Mouse (Mus musculus) hindbrain, embryonic 14.5 days (tissue): ENCODE measurements around the gene Phrf1. TPM values are rescaled to one million over a fixed set of nuclear protein-coding genes. Genes with fewer than 3 reads are reported as not detected.

Experiments
- ATAC-seq: fragments of 200-750 bp; cut with Nextera tagmentation; 2 replicates; pipeline ENCODE4 v1.8.0; 2017; ENCODE audit warnings: moderate number of reproducible peaks, mild to moderate bottlenecking, moderate TSS enrichment, moderate library complexity; ENCODE audit not compliant: low FRiP score
- DNase-seq: peaks from one replicate; pipeline ENCODE4 v3.0.0-alpha.2; 2015; ENCODE audit warnings: low spot score
- H3K27ac ChIP-seq: fragments of 300-500 bp; sonication (generic); 2 replicates; pipeline ENCODE4 v1.5.1; 2014; ENCODE audit warnings: mild to moderate bottlenecking, moderate library complexity
- H3K27me3 ChIP-seq: fragments of 300-500 bp; sonication (generic); 2 replicates; pipeline ENCODE4 v1.6.1; 2014; ENCODE audit warnings: mild to moderate bottlenecking, low read length, mixed read lengths; ENCODE audit not compliant: control insufficient read depth, insufficient read depth
- H3K36me3 ChIP-seq: fragments of 300-500 bp; sonication (generic); replicated peaks from 2 replicates; pipeline ENCODE4 v1.6.1; 2014; ENCODE audit not compliant: control insufficient read depth, insufficient read depth
- H3K4me1 ChIP-seq: fragments of 300-500 bp; sonication (generic); replicated peaks from 2 replicates; pipeline ENCODE4 v1.6.1; 2014; ENCODE audit warnings: antibody characterized with exemption, low read length, mixed read lengths; ENCODE audit not compliant: control insufficient read depth, insufficient read depth
- H3K4me2 ChIP-seq: fragments of 300-500 bp; sonication (generic); replicated peaks from 2 replicates; pipeline ENCODE4 v1.6.1; 2014; ENCODE audit warnings: mild to moderate bottlenecking, moderate library complexity
- H3K4me3 ChIP-seq: fragments of 300-500 bp; sonication (generic); replicated peaks from 2 replicates; pipeline ENCODE4 v1.5.1; 2014; ENCODE audit warnings: mild to moderate bottlenecking, low read length
- H3K9ac ChIP-seq: fragments of 300-500 bp; sonication (generic); 2 replicates; pipeline ENCODE4 v1.6.1; 2014
- H3K9me3 ChIP-seq: fragments of 300-500 bp; sonication (generic); 2 replicates; pipeline ENCODE4 v1.6.1; 2016; ENCODE audit warnings: low read length; ENCODE audit not compliant: control insufficient read depth
- WGBS: fragments of 180-500 bp; shearing (Covaris S2); extraction: QIAGEN DNeasy Blood & Tissue Kit; methylation state at CpG from one replicate; pipeline ENCODE4 v1.1.7; 2014; 5-methylcytosine and 5-hydroxymethylcytosine counted together
- polyA plus RNA-seq: library from polyadenylated mRNA; unstranded; fragments of >200 nt; fragmentation: Nextera tagmentation; extraction: Ambion mirVana; gene quantifications from 2 replicates; pipeline ENCODE4 v1.2.1, GENCODE M21; 2014

The Phrf1 gene
- polyA plus RNA-seq, 1 experiment from 2014 or later: 63.5 TPM

DNA sequence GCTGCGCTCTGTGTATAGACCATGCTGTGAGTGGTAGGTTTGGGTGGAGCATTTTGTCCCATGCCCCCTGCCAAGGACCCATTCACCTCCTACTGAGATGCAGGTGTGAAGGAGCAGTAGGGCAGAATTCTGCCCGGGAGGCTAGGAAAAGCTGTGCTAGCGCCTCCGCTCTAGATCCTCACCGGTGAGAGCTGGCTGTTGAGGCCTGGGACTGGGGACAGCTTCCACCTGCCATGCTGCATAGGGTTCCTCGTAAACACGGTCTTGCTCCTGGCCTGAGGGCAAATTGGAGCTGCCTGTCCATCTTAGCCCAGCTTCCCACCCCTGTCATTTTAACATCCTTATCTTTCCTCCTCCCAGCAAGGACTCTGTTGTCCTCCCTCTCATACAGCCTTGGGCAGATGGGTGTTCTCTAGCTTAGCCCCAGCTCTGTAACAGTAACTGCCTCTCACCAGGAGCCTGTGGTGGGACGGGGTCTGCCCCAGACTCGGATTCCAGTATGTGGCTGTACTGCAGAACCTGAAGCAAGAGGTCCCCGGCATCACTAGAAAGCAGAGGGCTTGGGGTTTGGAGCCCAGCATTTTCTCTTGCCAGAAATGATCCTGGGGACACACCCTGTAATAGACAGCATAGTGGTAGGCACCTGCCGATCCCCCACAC lies 35.6 kb downstream of the Phrf1 start:
- Histone ChIP-seq H3K9ac (no peak overlapping the region), H3K4me1 (0 out of 2 replicates have a peak, but pooled peaks cover 7% of the 10 kb centered on the region), H3K27ac (no peak overlapping the region), H3K4me2 (no peak overlapping the region), H3K36me3 (peaks cover 54% of the 10 kb centered on the region), H3K27me3 (no peaks in the 10 kb centered on the region), H3K9me3 (no peaks in the 10 kb centered on the region), H3K4me3 (no peak overlapping the region)
- WGBS: 77% methylated on average over 11 of the region's 11 CpGs
- ATAC-seq: no peak
- DNase-seq: no peak

DNA sequence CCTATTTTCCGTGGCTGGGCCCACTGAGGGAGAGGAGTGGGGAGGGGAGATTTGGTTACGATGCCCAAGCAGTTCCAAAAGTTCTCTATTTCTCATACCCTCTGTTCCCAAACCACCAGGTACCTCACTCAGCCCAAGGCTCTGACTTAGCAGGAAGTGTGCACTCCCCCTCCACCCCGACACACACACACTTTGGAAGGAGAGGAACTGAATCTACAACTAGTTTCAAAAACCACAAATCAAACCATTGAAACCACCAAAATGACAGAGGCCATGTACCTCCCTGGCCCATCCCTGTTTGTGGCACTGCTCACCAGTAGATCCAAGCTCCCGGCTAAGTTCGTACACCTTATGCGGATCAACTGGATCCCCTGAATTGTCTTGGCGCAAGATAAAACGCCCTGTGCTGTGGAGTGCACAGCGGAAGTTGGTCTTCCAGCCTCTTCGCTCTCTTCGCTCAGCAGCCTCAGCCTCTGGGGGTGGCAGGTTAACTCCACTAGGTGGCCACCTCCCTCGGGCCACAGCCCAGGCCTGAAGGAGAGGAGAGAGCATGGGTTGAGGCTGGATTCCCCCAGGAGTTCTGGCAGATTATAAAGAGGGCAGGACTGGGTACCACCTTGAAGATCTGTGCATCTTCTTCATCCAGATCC lies 36.3 kb downstream of the Phrf1 start:
- H3K9ac ChIP-seq: no peak overlapping the region
- H3K27ac ChIP-seq: no peak overlapping the region
- H3K36me3 ChIP-seq: peaks cover 47% of the 10 kb centered on the region
- no peak overlapping the region for H3K4me2 ChIP-seq
- WGBS: 40% methylated on average over 12 of the region's 12 CpGs
- H3K27me3 ChIP-seq: no peaks in the 10 kb centered on the region
- ATAC-seq (0 out of 2 replicates have a peak, but pooled peaks have one; percentile 60), DNase-seq (no peak)
- no peaks in the 10 kb centered on the region for H3K9me3 ChIP-seq
- H3K4me3 ChIP-seq: no peak overlapping the region
- 0 out of 2 replicates have a peak, but pooled peaks cover 7% of the 10 kb centered on the region for H3K4me1 ChIP-seq

DNA sequence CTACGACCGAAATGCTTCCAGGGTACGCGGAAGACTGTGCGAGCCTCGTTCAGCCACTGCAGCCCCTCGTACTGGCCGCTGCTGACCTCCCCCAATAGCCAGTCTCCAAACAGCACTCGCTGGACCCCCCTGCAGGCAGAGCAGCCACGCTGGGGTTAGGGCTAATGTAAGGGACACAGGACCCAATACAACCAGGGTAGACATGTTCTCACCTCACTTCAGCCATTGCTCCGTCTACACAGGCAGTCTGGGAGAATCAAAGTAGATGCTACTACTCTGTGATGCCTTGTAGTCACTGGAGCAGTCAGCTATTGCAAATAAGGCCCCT lies 36.8 kb downstream of the Phrf1 start:
- ATAC-seq: no peak
- H3K9ac ChIP-seq: peak overlapping the region; percentile 33; the same call in 1 of the 2 replicates
- H3K36me3 ChIP-seq: peaks cover 42% of the 10 kb centered on the region
- WGBS: 37% methylated on average over 11 of the region's 11 CpGs
- H3K27me3 ChIP-seq: no peaks in the 10 kb centered on the region
- H3K27ac ChIP-seq: no peak overlapping the region
- no peaks in the 10 kb centered on the region for H3K9me3 ChIP-seq
- peak overlapping the region; percentile 49 for H3K4me2 ChIP-seq
- DNase-seq: no peak
- no peak overlapping the region for H3K4me3 ChIP-seq
- H3K4me1 ChIP-seq: 0 out of 2 replicates have a peak, but pooled peaks cover 7% of the 10 kb centered on the region

DNA sequence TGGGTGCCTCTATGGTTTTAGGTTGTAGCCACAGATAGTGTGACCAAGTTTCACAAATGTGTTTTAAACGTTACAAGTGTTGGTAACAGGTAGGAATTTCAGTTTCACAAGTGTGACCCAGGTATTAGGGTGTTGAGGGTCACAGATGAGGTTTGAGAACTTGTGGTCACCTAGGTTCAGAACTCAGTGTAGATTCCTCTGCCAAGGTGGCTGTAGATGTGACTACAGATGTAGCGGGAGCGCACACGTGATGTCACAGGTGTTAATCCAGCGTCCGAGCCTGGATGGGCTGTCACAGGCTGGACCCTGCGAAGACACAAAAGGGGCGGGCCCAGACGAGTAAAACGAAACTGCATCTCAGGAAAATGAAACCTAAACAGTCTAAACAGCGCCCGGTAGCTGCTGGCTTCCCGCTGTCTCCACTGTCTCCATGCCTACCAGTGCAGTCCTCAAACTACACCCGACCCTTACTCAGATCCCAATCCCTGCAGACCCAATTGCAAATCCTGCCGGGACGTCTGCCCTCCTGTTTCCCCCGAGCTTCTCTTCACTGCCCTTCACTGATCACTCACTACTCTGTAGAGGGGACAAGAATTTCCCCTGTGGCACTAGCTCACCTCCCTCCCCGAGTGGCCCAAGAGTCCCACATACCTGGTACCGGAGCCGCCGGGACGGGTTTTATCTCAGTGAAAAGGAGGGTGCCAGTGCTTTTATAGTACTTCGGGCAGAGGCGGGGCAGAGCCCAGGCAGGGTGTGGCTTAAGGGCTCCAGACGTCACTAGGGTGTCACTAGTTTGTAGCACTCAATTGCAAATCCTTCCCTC lies 37.4 kb downstream of the Phrf1 start, which contains the start of gene Irf7:
Gene Irf7 (minus strand): TSS at position 743 of the 823 bp plus-strand sequence.
- Histone ChIP-seq H3K4me3 (peak within 1 kb of the TSS; percentile 22), H3K36me3 (peaks cover 36% of the 10 kb centered on the region), H3K27me3 (no peaks in the 10 kb centered on the region), H3K4me2 (peak within 1 kb of the TSS; percentile 49), H3K9me3 (no peaks in the 10 kb centered on the region), H3K9ac (peak within 1 kb of the TSS; percentile 33; the same call in 1 of the 2 replicates), H3K4me1 (0 out of 2 replicates have a peak, but pooled peaks cover 7% of the 10 kb centered on the region), H3K27ac (no peak within 1 kb of the TSS)
- DNase-seq (no peak), ATAC-seq (peak; percentile 49; the same call in 1 of the 2 replicates)
- 18% methylated on average over 25 of the region's 25 CpGs for WGBS

DNA sequence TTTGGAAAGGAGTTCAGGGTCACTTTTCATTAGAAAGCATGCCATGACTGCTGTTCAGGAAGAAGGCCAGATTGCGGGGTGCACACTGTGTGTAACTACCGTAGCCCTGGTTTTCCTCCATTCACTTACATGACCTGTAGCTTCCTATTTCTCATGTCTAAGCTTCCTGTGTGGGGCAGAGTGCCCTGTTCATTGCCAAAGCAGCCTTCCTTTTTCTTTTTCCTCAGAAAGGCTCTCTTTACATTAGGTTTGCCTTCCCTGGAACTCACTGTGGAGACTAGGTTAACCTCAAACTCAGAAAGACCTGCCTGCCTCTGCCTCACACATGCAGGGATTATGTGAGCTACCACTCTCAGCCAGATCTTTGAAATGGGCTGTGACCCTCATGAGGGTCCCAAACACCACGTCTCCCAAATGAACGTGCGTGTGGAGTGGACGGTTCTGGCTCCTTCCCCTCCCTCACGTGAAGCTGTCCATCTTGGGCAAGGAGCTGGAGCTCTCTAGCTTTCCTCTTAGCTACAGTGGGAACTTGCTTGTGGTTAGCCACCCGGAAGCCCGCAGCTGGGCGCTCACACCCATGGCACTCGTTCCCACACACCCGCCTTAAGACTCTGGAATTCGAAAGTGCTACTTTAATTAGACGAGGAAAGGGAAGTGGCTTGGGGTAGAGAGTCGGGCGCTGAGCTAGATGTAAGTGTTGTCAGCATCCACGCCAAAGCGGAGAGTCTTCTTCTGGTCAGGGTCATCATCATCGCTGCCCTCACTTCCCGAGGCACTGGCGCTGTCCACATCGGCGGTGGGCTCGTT lies 40.1 kb downstream of the Phrf1 start:
- H3K4me3 ChIP-seq: no peak overlapping the region
- H3K36me3 ChIP-seq: peaks cover 9% of the 10 kb centered on the region
- H3K9ac ChIP-seq: no peak overlapping the region
- 0 out of 2 replicates have a peak, but pooled peaks cover 7% of the 10 kb centered on the region for H3K4me1 ChIP-seq
- no peak for DNase-seq
- WGBS: 77% methylated on average over 24 of the region's 24 CpGs
- H3K9me3 ChIP-seq: no peaks in the 10 kb centered on the region
- ATAC-seq: no peak
- no peak overlapping the region for H3K4me2 ChIP-seq
- no peak overlapping the region for H3K27ac ChIP-seq
- no peaks in the 10 kb centered on the region for H3K27me3 ChIP-seq

DNA sequence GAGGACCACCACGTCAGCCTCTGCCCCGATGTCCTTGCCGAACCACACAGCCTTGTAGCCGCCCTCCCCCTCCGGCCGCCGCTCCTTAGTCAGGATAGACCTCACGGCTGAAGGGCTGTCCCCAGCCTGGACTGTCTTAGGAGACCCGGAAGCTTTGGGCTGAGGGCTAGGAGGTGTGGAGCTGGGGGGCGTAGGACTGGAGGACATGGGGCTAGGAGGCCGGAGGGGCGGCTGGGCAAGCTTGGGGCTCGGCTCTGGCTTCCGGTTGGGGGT lies 40.6 kb downstream of the Phrf1 start:
- Histone ChIP-seq H3K9ac (no peak overlapping the region), H3K9me3 (no peaks in the 10 kb centered on the region), H3K27me3 (no peaks in the 10 kb centered on the region), H3K27ac (no peak overlapping the region), H3K4me3 (no peak overlapping the region), H3K4me1 (0 out of 2 replicates have a peak, but pooled peaks cover 7% of the 10 kb centered on the region), H3K4me2 (no peak overlapping the region), H3K36me3 (peaks cover 3% of the 10 kb centered on the region)
- DNase-seq: no peak
- WGBS: 84% methylated on average over 14 of the region's 14 CpGs
- ATAC-seq: no peak

DNA sequence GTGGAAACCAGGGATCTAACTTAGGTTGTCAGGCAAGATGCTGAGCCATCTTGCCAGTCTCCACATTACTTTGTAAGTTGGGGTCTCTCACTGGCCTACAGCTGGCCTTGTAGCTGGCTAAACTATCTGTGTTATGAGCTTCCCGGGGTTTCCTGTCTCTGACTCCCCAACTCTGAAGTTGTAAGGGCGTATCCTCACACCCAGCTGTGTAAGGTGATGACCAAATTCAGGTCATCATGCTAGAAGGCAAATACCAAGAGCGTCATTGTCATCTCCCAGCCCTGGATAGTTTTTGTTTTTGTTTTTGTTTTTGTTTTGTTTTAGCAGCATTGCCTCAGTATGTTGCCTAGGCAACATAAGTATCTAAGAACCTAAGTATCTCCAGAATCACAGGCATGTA lies 42.0 kb downstream of the Phrf1 start:
- Histone ChIP-seq H3K36me3 (no peaks in the 10 kb centered on the region), H3K9me3 (no peaks in the 10 kb centered on the region), H3K4me2 (no peak overlapping the region), H3K27me3 (no peaks in the 10 kb centered on the region), H3K9ac (no peak overlapping the region), H3K27ac (no peak overlapping the region), H3K4me3 (no peak overlapping the region), H3K4me1 (0 out of 2 replicates have a peak, but pooled peaks cover 5% of the 10 kb centered on the region)
- WGBS: 85% methylated on average over 3 of the region's 3 CpGs
- no peak for ATAC-seq
- no peak for DNase-seq

DNA sequence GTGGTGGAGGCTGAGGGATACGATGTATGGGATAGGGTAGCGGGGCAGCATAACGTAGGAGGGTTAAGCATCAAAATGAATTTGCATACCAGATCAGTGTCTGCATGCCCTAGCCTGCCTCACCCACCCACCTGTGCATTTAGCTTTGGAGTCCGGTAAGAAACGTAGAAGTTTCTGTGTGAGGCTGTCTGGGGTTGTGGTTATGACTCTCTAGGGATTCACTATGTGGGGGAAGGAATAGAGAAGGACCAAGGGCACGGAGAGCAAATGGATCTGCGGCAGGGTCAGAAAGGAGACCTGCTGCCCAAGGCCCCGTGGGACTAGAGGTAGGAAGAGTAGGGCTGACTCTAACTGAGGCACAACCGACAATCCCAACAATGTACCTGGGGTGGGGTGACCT lies 46.8 kb downstream of the Phrf1 start:
- ATAC-seq (no peak), DNase-seq (no peak)
- Histone ChIP-seq H3K4me3 (no peak overlapping the region), H3K9ac (no peak overlapping the region), H3K27ac (no peak overlapping the region), H3K4me1 (peaks cover 9% of the 10 kb centered on the region; the same call in 1 of the 2 replicates), H3K9me3 (no peaks in the 10 kb centered on the region), H3K36me3 (no peaks in the 10 kb centered on the region), H3K4me2 (no peak overlapping the region), H3K27me3 (no peaks in the 10 kb centered on the region)
- 82% methylated on average over 9 of the region's 9 CpGs for WGBS
